Mouse (Mus musculus) G1E (cell line): ENCODE results near the gene Nav1. TPM values are rescaled to one million over a fixed set of nuclear protein-coding genes. Genes with fewer than 3 reads are reported as not detected.

ENCODE experiments used
- ATAC-seq: 2 replicates; pipeline ENCODE4 v1.8.0; 2016; ENCODE audit warnings: mild to moderate bottlenecking; ENCODE audit not compliant: insufficient number of reproducible peaks, poor library complexity, low FRiP score, severe bottlenecking; ENCODE audit errors: extremely low read depth
- DNase-seq: peaks from one replicate; pipeline ENCODE4 v3.0.0; 2012; ENCODE audit warnings: low spot score
- H3K27me3 ChIP-seq: 2 replicates; pipeline ENCODE4 v1.6.1; 2012; ENCODE audit warnings: mild to moderate bottlenecking, low read length, inconsistent platforms; ENCODE audit not compliant: insufficient read depth
- H3K36me3 ChIP-seq: replicated peaks from 2 replicates; pipeline ENCODE3; 2012; ENCODE audit warnings: mild to moderate bottlenecking, inconsistent platforms
- H3K4me1 ChIP-seq: 2 replicates; pipeline ENCODE4 v1.6.1; 2012; ENCODE audit warnings: low read depth, low read length, inconsistent platforms, mixed read lengths; ENCODE audit not compliant: insufficient read depth
- H3K4me3 ChIP-seq: 2 replicates; pipeline ENCODE4 v1.5.1; 2012; ENCODE audit warnings: low read depth, mild to moderate bottlenecking, inconsistent platforms, low read length, moderate library complexity, mixed read lengths
- H3K9me3 ChIP-seq: replicated peaks from 2 replicates; pipeline ENCODE4 v1.6.1; 2012; ENCODE audit warnings: inconsistent platforms
- CTCF ChIP-seq: IDR thresholded peaks from 2 replicates; pipeline ENCODE4 v1.5.1; 2012; ENCODE audit warnings: low read depth, low read length, inconsistent platforms, mixed read lengths
- GATA1 ChIP-seq: IDR thresholded peaks from 2 replicates; pipeline ENCODE4 v1.6.1; 2012; ENCODE audit warnings: borderline replicate concordance, low read length, inconsistent platforms, mixed read lengths
- GATA2 ChIP-seq: IDR thresholded peaks from 2 replicates; pipeline ENCODE4 v1.6.1; 2012; ENCODE audit warnings: low read depth, low read length, inconsistent platforms, borderline replicate concordance
- POLR2AphosphoS5 ChIP-seq: IDR thresholded peaks from 2 replicates; pipeline ENCODE4 v1.6.1; 2012; ENCODE audit warnings: low read depth, low read length, inconsistent platforms; ENCODE audit not compliant: insufficient replicate concordance
- TAL1 ChIP-seq: conservative IDR thresholded peaks from 2 replicates; pipeline ENCODE4 v1.6.1; 2012; ENCODE audit warnings: low read depth, low read length, inconsistent platforms, mixed read lengths
- polyA plus RNA-seq: library from polyadenylated mRNA; stranded (reverse); fragments of >175 nt; gene quantifications from 2 replicates; pipeline ENCODE4 v1.2.3, GENCODE M21; 2012
- total RNA-seq, 2 experiments: library from RNA; stranded (forward) in 1 of 2; stranded (reverse) in 1 of 2; fragments of 200-1000 nt in 1 of 2; fragments of >200 nt in 1 of 2; fragmentation: Nextera tagmentation in 1 of 2; gene quantifications; 2 replicates each; pipeline ENCODE4 v1.2.3; 2014 to 2017

Gene Nav1
- total and polyA plus RNA-seq, 3 experiments = 0.22 TPM; not detected in 2

DNA sequence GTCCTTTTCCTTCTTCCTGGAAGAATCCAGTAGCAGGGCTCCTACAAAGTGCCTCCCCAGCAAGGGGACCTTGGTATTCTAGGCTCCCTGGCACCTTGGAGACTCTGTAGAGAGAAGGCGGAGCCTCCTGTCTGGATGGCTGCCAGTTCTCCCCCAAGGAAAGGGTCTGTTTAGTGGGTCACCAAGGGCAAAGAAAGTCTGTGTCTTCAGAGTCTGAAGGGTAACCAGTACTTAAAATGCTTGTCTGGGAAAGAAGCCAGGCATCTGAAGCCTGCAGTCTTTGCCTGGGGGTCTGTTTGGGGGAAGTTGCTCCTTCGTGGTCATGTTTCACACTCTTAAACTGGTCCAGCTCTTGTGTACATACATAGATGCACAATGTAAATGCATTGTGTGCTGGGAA, 29.3 kb downstream of the Nav1 start:
- Histone ChIP-seq H3K36me3 (no peaks in the 10 kb centered on the region), H3K27me3 (peaks cover 7% of the 10 kb centered on the region; the same call in 1 of the 2 replicates), H3K4me3 (no peak overlapping the region), H3K4me1 (no peaks in the 10 kb centered on the region), H3K9me3 (no peaks in the 10 kb centered on the region)
- ATAC-seq = no peak
- DNase-seq = no peak
- no peak for TF ChIP-seq GATA1
- no peak for TF ChIP-seq GATA2
- no peak for TF ChIP-seq TAL1
- no peak for TF ChIP-seq POLR2AphosphoS5
- TF ChIP-seq CTCF = no peak

- H3K4me1 ChIP-seq = no peaks in the 10 kb centered on the region
- peaks cover 5% of the 10 kb centered on the region; the same call in 1 of the 2 replicates for H3K27me3 ChIP-seq
- no peak for ATAC-seq
- H3K4me3 ChIP-seq = no peak overlapping the region
- no peaks in the 10 kb centered on the region for H3K9me3 ChIP-seq
- DNase-seq = no peak
- no peaks in the 10 kb centered on the region for H3K36me3 ChIP-seq
- TF ChIP-seq POLR2AphosphoS5 (no peak), GATA2 (no peak), GATA1 (no peak), CTCF (no peak), TAL1 (no peak)
Observed at GRCm38 (mm10) chr1:135575393-135575792, 31.7 kb downstream of the Nav1 start.

- ATAC-seq (no peak), DNase-seq (no peak)
- Histone ChIP-seq H3K27me3 (peaks cover 5% of the 10 kb centered on the region; the same call in 1 of the 2 replicates), H3K4me1 (no peaks in the 10 kb centered on the region), H3K4me3 (no peak overlapping the region), H3K36me3 (no peaks in the 10 kb centered on the region), H3K9me3 (no peaks in the 10 kb centered on the region)
- no peak for TF ChIP-seq CTCF
- TF ChIP-seq GATA1 = no peak
- no peak for TF ChIP-seq TAL1
- TF ChIP-seq POLR2AphosphoS5 = no peak
- TF ChIP-seq GATA2 = no peak
Observed at GRCm38 (mm10) chr1:135574451-135575208, 32.5 kb downstream of the Nav1 start.

DNA sequence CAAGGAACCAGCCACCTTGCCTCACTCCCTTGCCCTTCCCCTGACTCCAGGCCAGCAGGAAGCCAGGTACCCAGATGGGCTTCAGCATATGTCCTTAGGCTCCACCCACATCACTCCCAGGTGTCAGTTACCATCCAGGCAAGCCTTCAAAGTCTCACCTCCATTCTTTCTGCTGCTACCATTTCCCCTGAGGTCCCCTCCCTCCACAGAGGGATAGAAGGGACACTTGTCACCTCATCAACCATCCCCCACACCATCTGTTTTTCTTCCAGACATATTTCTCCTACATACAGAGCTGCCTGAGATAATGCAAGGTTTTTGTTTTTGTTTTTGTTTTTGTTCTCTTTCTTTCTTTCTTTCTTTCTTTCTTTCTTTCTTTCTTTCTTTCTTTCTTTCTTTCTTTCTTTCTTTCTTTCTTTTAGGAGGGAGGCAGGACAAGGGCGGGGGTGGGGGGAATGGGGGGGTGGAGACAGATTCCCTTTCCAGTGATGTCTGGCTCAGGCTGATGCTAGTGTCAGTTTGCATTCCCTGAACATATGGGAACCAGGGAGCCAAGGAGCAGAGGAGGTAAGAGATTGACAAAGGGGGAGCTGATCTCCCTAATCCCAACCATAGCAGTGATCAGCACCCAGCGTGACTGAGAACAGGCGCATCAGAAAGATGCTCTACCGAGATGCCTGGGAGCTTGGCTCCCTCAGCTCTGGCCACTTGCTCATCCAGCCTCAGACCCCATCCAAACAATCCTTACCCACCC, 34.8 kb downstream of the Nav1 start:
- no peak for DNase-seq
- ATAC-seq = no peak
- H3K36me3 ChIP-seq = no peaks in the 10 kb centered on the region
- no peaks in the 10 kb centered on the region for H3K4me1 ChIP-seq
- TF ChIP-seq CTCF (no peak), TAL1 (no peak), GATA1 (no peak), POLR2AphosphoS5 (no peak)
- H3K27me3 ChIP-seq = peaks cover 5% of the 10 kb centered on the region; the same call in 1 of the 2 replicates
- no peaks in the 10 kb centered on the region for H3K9me3 ChIP-seq
- H3K4me3 ChIP-seq = no peak overlapping the region

DNA sequence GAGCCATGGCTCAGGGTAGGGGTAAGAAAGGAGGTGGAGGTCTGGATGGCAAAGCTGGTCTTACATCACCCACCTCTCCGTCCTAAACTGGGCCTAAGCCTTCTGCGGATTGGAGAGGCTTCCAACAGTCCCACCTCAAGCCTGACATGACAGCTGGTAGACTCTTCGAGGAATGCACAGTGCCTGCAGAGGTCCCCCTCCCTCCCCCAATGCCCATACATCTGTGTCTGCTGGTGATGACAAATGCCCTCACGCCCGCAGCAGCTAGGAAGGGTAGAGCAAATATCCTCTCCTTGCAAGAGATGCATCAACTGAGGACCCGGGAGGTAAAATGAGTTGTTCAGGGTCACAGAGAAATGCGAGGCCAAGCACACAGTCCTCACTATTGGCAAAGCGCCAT, 39.0 kb downstream of the Nav1 start:
- ATAC-seq = no peak
- no peaks in the 10 kb centered on the region for H3K4me1 ChIP-seq
- no peaks in the 10 kb centered on the region; the same call in 1 of the 2 replicates for H3K27me3 ChIP-seq
- no peaks in the 10 kb centered on the region for H3K36me3 ChIP-seq
- no peaks in the 10 kb centered on the region for H3K9me3 ChIP-seq
- DNase-seq = no peak
- no peak for TF ChIP-seq GATA1
- no peak for TF ChIP-seq CTCF
- no peak for TF ChIP-seq GATA2
- no peak for TF ChIP-seq TAL1
- TF ChIP-seq POLR2AphosphoS5 = no peak
- no peak overlapping the region for H3K4me3 ChIP-seq

DNA sequence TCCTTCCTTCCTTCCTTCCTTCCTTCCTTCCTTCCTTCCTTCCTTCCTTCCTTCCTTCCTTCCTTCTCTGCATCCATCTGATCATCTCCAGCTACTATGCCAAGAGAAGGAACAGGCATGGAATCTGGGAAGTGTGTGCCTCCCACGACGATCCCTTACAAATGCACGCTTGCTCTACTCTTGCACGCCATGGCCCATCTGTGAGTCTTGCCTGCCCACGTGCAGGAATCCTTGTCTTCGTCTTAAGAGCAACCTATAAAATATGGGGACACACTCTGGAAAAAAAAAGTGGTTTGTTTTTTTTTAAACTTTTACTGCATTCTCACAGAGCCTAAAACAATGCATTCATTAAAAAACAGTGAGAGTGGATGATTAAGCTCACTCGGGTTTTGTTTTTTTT, 40.5 kb downstream of the Nav1 start:
- H3K4me1 ChIP-seq = no peaks in the 10 kb centered on the region
- TF ChIP-seq TAL1 (no peak), GATA1 (no peak), POLR2AphosphoS5 (no peak), CTCF (no peak), GATA2 (no peak)
- H3K9me3 ChIP-seq = no peaks in the 10 kb centered on the region
- H3K36me3 ChIP-seq = no peaks in the 10 kb centered on the region
- no peak overlapping the region for H3K4me3 ChIP-seq
- ATAC-seq = no peak
- DNase-seq = no peak
- H3K27me3 ChIP-seq = no peaks in the 10 kb centered on the region; the same call in 1 of the 2 replicates
